Mouse (Mus musculus) CH12.LX (cell line): ENCODE measurements at regions not wholly inside any gene's neighbourhood (a gene's known extent, or its start where the extent isn't known, plus 50 kb on each side); places are given as distances from the start of the nearest gene placed in this dataset.

Experiments
- DNase-seq: peaks from one replicate; pipeline ENCODE4 v3.0.0-alpha.2; 2013; ENCODE audit errors: extremely low read depth
- H3K27ac ChIP-seq: 2 replicates; pipeline ENCODE4 v1.5.1; 2012; ENCODE audit warnings: low read depth, mild to moderate bottlenecking, control low read depth, moderate library complexity; ENCODE audit not compliant: insufficient read depth
- H3K27me3 ChIP-seq: replicated peaks from 2 replicates; pipeline ENCODE3; 2012; ENCODE audit warnings: inconsistent platforms
- H3K36me3 ChIP-seq, 2 experiments: replicated peaks in 1 of 2; 2 replicates each; pipeline versions ENCODE3 to v1.6.1; 2012; ENCODE audit warnings: inconsistent platforms in 1 of 2, low read length in 1 of 2, mild to moderate bottlenecking in 1 of 2, mixed read lengths in 1 of 2, moderate library complexity in 1 of 2; ENCODE audit not compliant: control insufficient read depth in 1 of 2, insufficient read depth in 1 of 2
- H3K4me1 ChIP-seq, 2 experiments: 2 replicates each; pipeline ENCODE4 v1.6.1; 2012; ENCODE audit warnings: inconsistent platforms in 1 of 2, moderate library complexity in 1 of 2; ENCODE audit not compliant: insufficient read depth in 2 of 2, control insufficient read depth in 1 of 2
- H3K4me2 ChIP-seq: 2 replicates; pipeline ENCODE4 v1.6.1; 2012; ENCODE audit warnings: low read depth, mild to moderate bottlenecking, control low read depth; ENCODE audit not compliant: poor library complexity, insufficient read depth, severe bottlenecking
- H3K4me3 ChIP-seq, 3 experiments: fragments of 150-350 bp in 1 of 3; sonication (generic) in 1 of 3; replicated peaks in 1 of 3; 2 replicates each; pipeline versions ENCODE3 to v1.5.1; 2011 to 2012; ENCODE audit warnings: low read depth in 2 of 3, low read length in 2 of 3, mild to moderate bottlenecking in 2 of 3, moderate library complexity in 2 of 3, control low read depth in 1 of 3, improper control_type of control experiment in 1 of 3, inconsistent platforms in 1 of 3, mixed read lengths in 1 of 3; ENCODE audit not compliant: poor library complexity in 1 of 3
- H3K79me2 ChIP-seq: replicated peaks from 2 replicates; pipeline ENCODE4 v1.6.1; 2012; ENCODE audit warnings: mild to moderate bottlenecking, moderate library complexity; ENCODE audit not compliant: control insufficient read depth, poor library complexity, insufficient read depth, severe bottlenecking; ENCODE audit errors: extremely low read depth
- H3K9ac ChIP-seq: 2 replicates; pipeline ENCODE4 v1.6.1; 2012; ENCODE audit warnings: low read depth, mild to moderate bottlenecking, control low read depth, moderate library complexity; ENCODE audit not compliant: insufficient read depth
- H3K9me3 ChIP-seq: replicated peaks from 2 replicates; pipeline ENCODE3; 2012; ENCODE audit warnings: low read length, inconsistent platforms, mixed read lengths
- BHLHE40 ChIP-seq: IDR thresholded peaks from 2 replicates; pipeline ENCODE4 v1.6.1; 2011; ENCODE audit warnings: mild to moderate bottlenecking, low read depth, low read length, improper control_type of control experiment
- CHD1 ChIP-seq: IDR thresholded peaks from 2 replicates; pipeline ENCODE4 v1.6.1; 2012; ENCODE audit warnings: low read depth, low read length, improper control_type of control experiment, inconsistent platforms
- CHD2 ChIP-seq: IDR thresholded peaks from 2 replicates; pipeline ENCODE4 v1.6.1; 2011; ENCODE audit warnings: low read length, improper control_type of control experiment
- E2F4 ChIP-seq: IDR thresholded peaks from 2 replicates; pipeline ENCODE4 v1.6.1; 2011; ENCODE audit warnings: low read depth, low read length, improper control_type of control experiment; ENCODE audit not compliant: insufficient replicate concordance
- EP300 ChIP-seq: IDR thresholded peaks from 2 replicates; pipeline ENCODE4 v1.6.1; 2011; ENCODE audit warnings: low read length, improper control_type of control experiment
- ETS1 ChIP-seq: conservative IDR thresholded peaks from 2 replicates; pipeline ENCODE4 v1.6.1; 2012; ENCODE audit warnings: low read depth, mild to moderate bottlenecking, inconsistent platforms, low read length, improper control_type of control experiment, moderate library complexity
- GABPA ChIP-seq: IDR thresholded peaks from 2 replicates; pipeline ENCODE4 v1.6.1; 2012; ENCODE audit warnings: low read depth, low read length, improper control_type of control experiment, inconsistent platforms; ENCODE audit not compliant: insufficient replicate concordance
- IRF4 ChIP-seq: IDR thresholded peaks from 2 replicates; pipeline ENCODE4 v1.6.1; 2014; ENCODE audit warnings: low read depth, mild to moderate bottlenecking, inconsistent platforms, low read length, improper control_type of control experiment
- JUND ChIP-seq: conservative IDR thresholded peaks from 2 replicates; pipeline ENCODE4 v1.6.1; 2011; ENCODE audit warnings: low read depth, low read length, improper control_type of control experiment
- KAT2A ChIP-seq: IDR thresholded peaks from 2 replicates; pipeline ENCODE4 v1.6.1; 2012; ENCODE audit warnings: low read length, improper control_type of control experiment, inconsistent platforms; ENCODE audit not compliant: insufficient replicate concordance
- MAZ ChIP-seq: IDR thresholded peaks from 2 replicates; pipeline ENCODE4 v1.6.1; 2012; ENCODE audit warnings: low read depth, mild to moderate bottlenecking, inconsistent platforms, low read length, improper control_type of control experiment, moderate library complexity
- MXI1 ChIP-seq: IDR thresholded peaks from 2 replicates; pipeline ENCODE4 v1.6.1; 2011; ENCODE audit warnings: mild to moderate bottlenecking, low read depth, low read length, improper control_type of control experiment
- MYC ChIP-seq: IDR thresholded peaks from 2 replicates; pipeline ENCODE4 v1.6.1; 2011; ENCODE audit warnings: low read depth, mild to moderate bottlenecking, improper control_type of control experiment, low read length
- NRF1 ChIP-seq: IDR thresholded peaks from 2 replicates; pipeline ENCODE4 v1.6.1; 2014; ENCODE audit warnings: low read depth, mild to moderate bottlenecking, inconsistent platforms, low read length, improper control_type of control experiment, moderate library complexity
- PAX5 ChIP-seq: IDR thresholded peaks from 2 replicates; pipeline ENCODE4 v1.6.1; 2012; ENCODE audit warnings: low read length, inconsistent platforms, mixed read lengths
- POLR2A ChIP-seq: IDR thresholded peaks from 2 replicates; pipeline ENCODE4 v1.6.1; 2011; ENCODE audit warnings: low read depth, mild to moderate bottlenecking, improper control_type of control experiment, low read length
- RAD21 ChIP-seq: IDR thresholded peaks from 2 replicates; pipeline ENCODE4 v1.6.1; 2011; ENCODE audit warnings: low read depth, mild to moderate bottlenecking, low read length, improper control_type of control experiment, moderate library complexity
- RCOR1 ChIP-seq: conservative IDR thresholded peaks from 2 replicates; pipeline ENCODE4 v1.6.1; 2012; ENCODE audit warnings: low read depth, mild to moderate bottlenecking, inconsistent platforms, low read length, improper control_type of control experiment
- SIN3A ChIP-seq: IDR thresholded peaks from 2 replicates; pipeline ENCODE4 v1.6.1; 2012; ENCODE audit warnings: low read length, improper control_type of control experiment, inconsistent platforms
- SMC3 ChIP-seq: IDR thresholded peaks from 2 replicates; pipeline ENCODE4 v1.6.1; 2011; ENCODE audit warnings: low read depth, low read length, improper control_type of control experiment
- TCF12 ChIP-seq: IDR thresholded peaks from 2 replicates; pipeline ENCODE4 v1.6.1; 2014; ENCODE audit warnings: low read depth, mild to moderate bottlenecking, inconsistent platforms, low read length, improper control_type of control experiment
- ZC3H11A ChIP-seq: IDR thresholded peaks from 2 replicates; pipeline ENCODE4 v1.6.1; 2012; ENCODE audit warnings: low read depth, mild to moderate bottlenecking, inconsistent platforms, low read length, improper control_type of control experiment
- ZKSCAN1 ChIP-seq: IDR thresholded peaks from 2 replicates; pipeline ENCODE4 v1.6.1; 2012; ENCODE audit warnings: low read depth, inconsistent platforms, low read length, improper control_type of control experiment, borderline replicate concordance
- ZMIZ1 ChIP-seq: IDR thresholded peaks from 2 replicates; pipeline ENCODE4 v1.6.1; 2012; ENCODE audit warnings: low read depth, mild to moderate bottlenecking, inconsistent platforms, low read length, improper control_type of control experiment
- ZNF384 ChIP-seq: IDR thresholded peaks from 2 replicates; pipeline ENCODE4 v1.6.1; 2012; ENCODE audit warnings: low read depth, low read length, improper control_type of control experiment, inconsistent platforms
- dilution Hi-C: fragments of 300-500 bp; cut with MboI; formaldehyde crosslinking; loops from 2 replicates; pipeline ENCODE4 v1.14.3; 2020; ENCODE audit warnings: low sequenced_read_pairs; ENCODE audit not compliant: extremely low pct_unique_long_range_greater_than_20kb, extremely low pct_ligation_motif_present
- in situ Hi-C: fragments of 300-500 bp; cut with MboI; formaldehyde crosslinking; loops from 3 replicates; pipeline ENCODE4 v1.14.3; 2019; ENCODE audit warnings: low sequenced_read_pairs, low pct_ligation_motif_present, low pct_unique_long_range_greater_than_20kb, mixed read lengths

- Histone ChIP-seq H3K4me1 (no peaks in the 10 kb centered on the region), H3K27ac (no peak overlapping the region), H3K4me3 (no peak overlapping the region), H3K9ac (no peak overlapping the region), H3K4me2 (no peak overlapping the region), H3K79me2 (no peaks in the 10 kb centered on the region), H3K9me3 (no peaks in the 10 kb centered on the region), H3K36me3 (no peaks in the 10 kb centered on the region), H3K27me3 (no peaks in the 10 kb centered on the region)
- in situ Hi-C loops: no loop called here
- dilution Hi-C loops: no loop called here
- DNase-seq: no peak
- TF ChIP-seq ZMIZ1: no peak
- no peak for TF ChIP-seq SIN3A
- TF ChIP-seq ZC3H11A: no peak
- no peak for TF ChIP-seq ZNF384
- TF ChIP-seq KAT2A: no peak
- no peak for TF ChIP-seq PAX5
- TF ChIP-seq ETS1: no peak
- no peak for TF ChIP-seq POLR2A
- TF ChIP-seq E2F4: no peak
- no peak for TF ChIP-seq MYC
These were observed 85.4 kb downstream of the Kctd12 start for GRCm38 (mm10) chr14:102897039-102897438.

GRCm38 (mm10) chr14:102896527-102896926 is 85.9 kb downstream of the Kctd12 start:
- Histone ChIP-seq H3K4me1 (no peaks in the 10 kb centered on the region), H3K4me2 (no peak overlapping the region), H3K36me3 (no peaks in the 10 kb centered on the region), H3K27me3 (no peaks in the 10 kb centered on the region), H3K79me2 (no peaks in the 10 kb centered on the region)
- in situ Hi-C loops: no loop called here
- TF ChIP-seq ZC3H11A (no peak), BHLHE40 (no peak), IRF4 (no peak), PAX5 (no peak), CHD1 (no peak), JUND (no peak)
- TF ChIP-seq, all 38 proteins: peak for 0
- dilution Hi-C loops: no loop called here
- Histone ChIP-seq H3K9ac (no peak overlapping the region), H3K9me3 (no peaks in the 10 kb centered on the region), H3K27ac (no peak overlapping the region), H3K4me3 (no peak overlapping the region)
- no peak for DNase-seq

GRCm38 (mm10) chr14:102893241-102893640 is 89.2 kb downstream of the Kctd12 start:
- no peaks in the 10 kb centered on the region for H3K79me2 ChIP-seq
- no peak overlapping the region for H3K9ac ChIP-seq
- H3K36me3 ChIP-seq: no peaks in the 10 kb centered on the region
- no peak overlapping the region for H3K4me3 ChIP-seq
- H3K27me3 ChIP-seq: no peaks in the 10 kb centered on the region
- H3K27ac ChIP-seq: no peak overlapping the region
- DNase-seq: no peak
- no peaks in the 10 kb centered on the region for H3K9me3 ChIP-seq
- in situ Hi-C loops: no loop called here
- no peaks in the 10 kb centered on the region for H3K4me1 ChIP-seq
- no peak overlapping the region for H3K4me2 ChIP-seq
- TF ChIP-seq PAX5 (no peak), SIN3A (no peak), ZKSCAN1 (no peak), ETS1 (no peak), MXI1 (no peak), MYC (no peak), POLR2A (no peak), CHD2 (no peak), TCF12 (no peak), GABPA (no peak), EP300 (no peak), MAZ (no peak), ZNF384 (no peak), SMC3 (no peak), NRF1 (no peak), RCOR1 (no peak), CHD1 (no peak), JUND (no peak), RAD21 (no peak)
- TF ChIP-seq, all 38 proteins: peak for 0
- dilution Hi-C loops: no loop called here
